Mouse (Mus musculus): ENCODE data around the gene Lcn4. TPM values are rescaled to one million over a fixed set of nuclear protein-coding genes. Genes with fewer than 3 reads are reported as not detected.

The Lcn4 gene
- polyA plus RNA-seq, 1 experiment from 2014 or later = not detected

DNA sequence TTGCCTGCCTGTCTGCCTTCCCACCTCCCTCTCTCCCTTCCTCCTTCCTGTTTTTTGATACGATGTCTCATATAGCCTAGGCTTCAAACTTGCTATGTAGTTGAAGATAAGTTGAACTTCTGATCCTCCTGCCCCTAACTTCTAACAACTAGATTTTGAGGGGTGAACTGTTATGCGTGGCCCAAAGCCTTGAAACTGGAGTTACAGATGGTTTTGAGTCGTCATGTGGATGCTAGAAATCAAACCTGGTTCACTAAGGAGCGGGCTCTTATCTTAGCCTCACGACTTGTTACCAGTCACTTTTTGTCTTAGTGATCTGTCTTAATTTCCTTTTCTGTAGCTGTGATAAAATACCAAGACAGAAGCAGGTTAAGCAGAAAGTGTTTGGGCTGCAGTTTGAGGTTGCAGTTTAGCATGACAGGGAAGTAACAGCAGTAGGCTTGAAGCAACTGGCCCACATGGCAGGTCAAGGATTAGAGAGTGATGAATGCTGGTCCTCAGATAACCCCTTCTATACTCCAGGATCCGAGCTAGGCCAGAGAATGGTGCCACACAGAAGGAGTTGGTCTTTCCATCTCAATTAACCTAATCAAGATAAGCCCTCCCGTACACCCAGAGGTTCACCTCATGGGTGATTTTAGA is 30.0 kb downstream of the Lcn4 start:
- H3K27ac ChIP-seq = peak overlapping the region; percentile 87

GRCm38 (mm10) chr2:26639838-26640830 is 30.9 kb downstream of the Lcn4 start:
- WGBS = 3% methylated on average over 49 of the region's 49 CpGs
- ATAC-seq (ENCODE audit: insufficient read depth, low FRiP score, low read depth) = peak; percentile 81
- H3K36me3 ChIP-seq = peaks cover 28% of the 10 kb centered on the region

More for the DNA sequence above, 30.0 kb downstream of the Lcn4 start:
- H3K27me3 ChIP-seq (replicated peaks) = no peaks in the 10 kb centered on the region
- H3K4me1 ChIP-seq = peaks cover 22% of the 10 kb centered on the region
- no peak for ATAC-seq (ENCODE audit: insufficient read depth, low FRiP score, low read depth)
- no peak overlapping the region for H3K9ac ChIP-seq
- no peak overlapping the region for H3K4me3 ChIP-seq (replicated peaks)
- 68% methylated on average over 7 of the region's 7 CpGs for WGBS
- no peaks in the 10 kb centered on the region for H3K9me3 ChIP-seq
- H3K36me3 ChIP-seq = peaks cover 18% of the 10 kb centered on the region; the same call in 1 of the 2 replicates
- H3K4me2 ChIP-seq = no peak overlapping the region

DNA sequence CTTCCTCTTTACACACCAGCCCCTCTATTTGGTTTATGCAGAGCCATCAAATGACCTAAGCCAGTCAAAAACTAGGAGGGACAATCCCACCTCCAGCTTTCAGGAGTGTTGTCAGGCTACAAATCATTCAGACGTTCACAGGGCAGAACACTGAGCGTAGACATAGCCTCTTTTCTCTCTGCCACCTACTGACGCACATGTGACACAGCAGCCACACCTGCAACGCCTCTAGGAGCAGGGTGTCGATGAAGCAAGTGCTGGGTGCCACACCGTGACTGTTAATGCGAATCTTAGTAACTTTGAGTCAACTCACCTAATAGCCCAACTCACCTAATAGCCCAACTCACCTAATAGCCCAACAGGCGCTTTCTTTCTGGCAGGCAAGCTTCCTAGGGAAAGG is 32.0 kb downstream of the Lcn4 start:
- WGBS = 1% methylated on average over 8 of the region's 8 CpGs

More at GRCm38 (mm10) chr2:26639838-26640830, 30.9 kb downstream of the Lcn4 start:
- H3K9me3 ChIP-seq = no peaks in the 10 kb centered on the region
- H3K4me3 ChIP-seq (replicated peaks) = peak overlapping the region; percentile 97
- H3K4me2 ChIP-seq = peak overlapping the region; percentile 80
- peak overlapping the region; percentile 97 for H3K9ac ChIP-seq
- H3K27ac ChIP-seq = peak overlapping the region; percentile 87
- peaks cover 27% of the 10 kb centered on the region for H3K4me1 ChIP-seq
- H3K27me3 ChIP-seq (replicated peaks) = no peaks in the 10 kb centered on the region

GRCm38 (mm10) chr2:26638572-26638971 is 32.5 kb downstream of the Lcn4 start:
- H3K9me3 ChIP-seq = no peaks in the 10 kb centered on the region
- H3K27ac ChIP-seq = no peak overlapping the region
- H3K4me2 ChIP-seq = peak overlapping the region; percentile 80
- ATAC-seq (ENCODE audit: insufficient read depth, low FRiP score, low read depth) = no peak
- H3K4me3 ChIP-seq (replicated peaks) = peak overlapping the region; percentile 97
- peaks cover 39% of the 10 kb centered on the region for H3K36me3 ChIP-seq
- no peaks in the 10 kb centered on the region for H3K27me3 ChIP-seq (replicated peaks)
- H3K4me1 ChIP-seq = peaks cover 27% of the 10 kb centered on the region
- H3K9ac ChIP-seq = peak overlapping the region; percentile 29; the same call in 1 of the 2 replicates
- 59% methylated on average over 5 of the region's 5 CpGs for WGBS

More for the DNA sequence above, 32.0 kb downstream of the Lcn4 start:
- ATAC-seq (ENCODE audit: insufficient read depth, low FRiP score, low read depth) = peak; percentile 50; the same call in 1 of the 2 replicates
- H3K4me3 ChIP-seq (replicated peaks) = peak overlapping the region; percentile 97
- H3K27ac ChIP-seq = 0 out of 2 replicates have a peak overlapping the region, but pooled peaks have one; percentile 35
- peak overlapping the region; percentile 29; the same call in 1 of the 2 replicates for H3K9ac ChIP-seq
- peaks cover 36% of the 10 kb centered on the region for H3K36me3 ChIP-seq
- H3K27me3 ChIP-seq (replicated peaks) = no peaks in the 10 kb centered on the region
- H3K4me1 ChIP-seq = peaks cover 27% of the 10 kb centered on the region
- H3K4me2 ChIP-seq = peak overlapping the region; percentile 80
- no peaks in the 10 kb centered on the region for H3K9me3 ChIP-seq

GRCm38 (mm10) chr2:26638039-26638438 is 33.0 kb downstream of the Lcn4 start:
- H3K4me1 ChIP-seq = peaks cover 27% of the 10 kb centered on the region
- peak overlapping the region; percentile 80 for H3K4me2 ChIP-seq
- peaks cover 39% of the 10 kb centered on the region for H3K36me3 ChIP-seq
- no peak overlapping the region for H3K27ac ChIP-seq
- H3K9me3 ChIP-seq = no peaks in the 10 kb centered on the region
- peak overlapping the region; percentile 10; the same call in 1 of the 2 replicates for H3K9ac ChIP-seq
- no peaks in the 10 kb centered on the region for H3K27me3 ChIP-seq (replicated peaks)
- ATAC-seq (ENCODE audit: insufficient read depth, low FRiP score, low read depth) = no peak
- WGBS = 76% methylated on average over 5 of the region's 5 CpGs
- peak overlapping the region; percentile 97; the same call in 1 of the 2 replicates for H3K4me3 ChIP-seq (replicated peaks)

DNA sequence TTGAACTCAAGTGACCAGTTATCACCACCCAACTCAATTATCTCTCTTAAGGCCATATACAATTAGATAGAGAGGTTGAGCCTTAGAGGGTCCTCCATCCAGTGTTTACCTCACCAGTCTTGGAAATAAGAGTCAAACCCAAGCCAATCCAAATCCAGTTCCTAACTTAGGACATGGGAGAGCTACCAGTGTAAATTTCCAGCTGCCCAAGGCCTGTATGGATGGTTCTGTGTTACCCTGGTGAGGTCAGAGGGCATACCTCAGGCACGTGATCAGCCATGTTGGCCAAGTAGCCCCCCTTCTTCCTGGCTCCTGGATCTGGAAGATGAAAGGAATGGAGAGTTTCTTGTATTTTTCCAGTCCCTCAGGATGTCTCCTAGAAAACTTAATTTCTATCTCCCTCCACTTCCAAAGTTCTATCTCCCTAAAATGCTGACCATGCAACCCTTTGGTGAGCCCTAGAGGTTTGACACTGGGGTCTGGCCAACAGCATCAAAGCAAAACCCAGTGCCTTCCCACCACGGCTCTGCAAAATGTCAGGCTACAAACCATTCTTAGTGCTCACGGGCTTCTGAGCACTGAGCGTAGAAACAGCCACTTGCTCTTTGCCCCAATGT is 33.7 kb downstream of the Lcn4 start:
- H3K4me1 ChIP-seq = peaks cover 27% of the 10 kb centered on the region
- no peaks in the 10 kb centered on the region for H3K9me3 ChIP-seq
- H3K4me3 ChIP-seq (replicated peaks) = no peak overlapping the region
- no peak overlapping the region for H3K27ac ChIP-seq
- no peaks in the 10 kb centered on the region for H3K27me3 ChIP-seq (replicated peaks)
- no peak overlapping the region for H3K4me2 ChIP-seq
- no peak overlapping the region for H3K9ac ChIP-seq
- WGBS = 74% methylated on average over 4 of the region's 4 CpGs
- peaks cover 39% of the 10 kb centered on the region for H3K36me3 ChIP-seq
- ATAC-seq (ENCODE audit: insufficient read depth, low FRiP score, low read depth) = no peak

- H3K27ac ChIP-seq = no peak overlapping the region
- H3K4me1 ChIP-seq = peaks cover 27% of the 10 kb centered on the region
- H3K9me3 ChIP-seq = no peaks in the 10 kb centered on the region
- no peaks in the 10 kb centered on the region for H3K27me3 ChIP-seq (replicated peaks)
- no peak overlapping the region for H3K9ac ChIP-seq
- H3K4me2 ChIP-seq = no peak overlapping the region
- H3K4me3 ChIP-seq (replicated peaks) = no peak overlapping the region
- peaks cover 39% of the 10 kb centered on the region for H3K36me3 ChIP-seq
- WGBS = 40% methylated on average over 2 of the region's 2 CpGs
- ATAC-seq (ENCODE audit: insufficient read depth, low FRiP score, low read depth) = no peak
These were observed 34.8 kb downstream of the Lcn4 start for GRCm38 (mm10) chr2:26636325-26636635.

DNA sequence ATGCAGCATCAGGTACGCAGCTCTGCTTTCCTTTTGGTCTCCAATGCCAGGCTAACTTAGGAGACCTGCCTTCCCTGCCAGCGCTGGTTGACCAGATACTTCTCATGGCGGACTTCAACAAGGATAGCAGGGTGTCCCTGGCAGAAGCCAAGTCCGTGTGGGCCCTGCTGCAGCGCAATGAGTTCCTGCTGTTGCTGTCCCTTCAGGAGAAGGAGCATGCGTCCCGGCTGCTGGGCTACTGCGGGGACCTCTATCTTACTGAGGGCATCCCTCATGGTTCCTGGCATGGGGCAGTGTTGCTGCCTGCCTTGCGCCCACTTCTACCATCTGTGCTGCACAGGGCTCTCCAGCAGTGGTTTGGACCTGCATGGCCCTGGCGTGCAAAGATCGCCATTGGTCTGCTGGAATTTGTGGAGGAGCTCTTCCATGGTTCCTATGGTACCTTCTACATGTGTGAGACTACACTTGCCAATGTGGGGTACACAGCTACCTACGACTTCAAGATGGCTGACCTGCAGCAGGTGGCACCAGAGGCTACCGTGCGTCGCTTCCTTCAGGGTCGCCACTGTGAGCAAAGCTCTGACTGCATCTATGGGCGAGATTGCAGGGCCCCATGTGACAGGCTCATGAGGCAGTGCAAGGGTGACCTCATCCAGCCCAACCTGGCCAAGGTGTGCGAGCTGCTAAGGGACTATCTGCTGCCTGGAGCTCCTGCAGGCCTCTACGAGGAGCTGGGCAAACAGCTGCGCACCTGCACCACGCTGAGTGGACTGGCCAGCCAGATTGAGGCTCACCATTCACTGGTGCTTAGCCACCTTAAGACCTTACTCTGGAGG is 35.4 kb downstream of the Lcn4 start:
- ATAC-seq (ENCODE audit: insufficient read depth, low FRiP score, low read depth) = no peak
- H3K4me3 ChIP-seq (replicated peaks) = no peak overlapping the region
- no peaks in the 10 kb centered on the region for H3K9me3 ChIP-seq
- WGBS = 69% methylated on average over 21 of the region's 21 CpGs
- peaks cover 27% of the 10 kb centered on the region for H3K4me1 ChIP-seq
- H3K27me3 ChIP-seq (replicated peaks) = no peaks in the 10 kb centered on the region
- peaks cover 39% of the 10 kb centered on the region for H3K36me3 ChIP-seq
- no peak overlapping the region for H3K27ac ChIP-seq
- no peak overlapping the region for H3K4me2 ChIP-seq
- H3K9ac ChIP-seq = no peak overlapping the region

DNA sequence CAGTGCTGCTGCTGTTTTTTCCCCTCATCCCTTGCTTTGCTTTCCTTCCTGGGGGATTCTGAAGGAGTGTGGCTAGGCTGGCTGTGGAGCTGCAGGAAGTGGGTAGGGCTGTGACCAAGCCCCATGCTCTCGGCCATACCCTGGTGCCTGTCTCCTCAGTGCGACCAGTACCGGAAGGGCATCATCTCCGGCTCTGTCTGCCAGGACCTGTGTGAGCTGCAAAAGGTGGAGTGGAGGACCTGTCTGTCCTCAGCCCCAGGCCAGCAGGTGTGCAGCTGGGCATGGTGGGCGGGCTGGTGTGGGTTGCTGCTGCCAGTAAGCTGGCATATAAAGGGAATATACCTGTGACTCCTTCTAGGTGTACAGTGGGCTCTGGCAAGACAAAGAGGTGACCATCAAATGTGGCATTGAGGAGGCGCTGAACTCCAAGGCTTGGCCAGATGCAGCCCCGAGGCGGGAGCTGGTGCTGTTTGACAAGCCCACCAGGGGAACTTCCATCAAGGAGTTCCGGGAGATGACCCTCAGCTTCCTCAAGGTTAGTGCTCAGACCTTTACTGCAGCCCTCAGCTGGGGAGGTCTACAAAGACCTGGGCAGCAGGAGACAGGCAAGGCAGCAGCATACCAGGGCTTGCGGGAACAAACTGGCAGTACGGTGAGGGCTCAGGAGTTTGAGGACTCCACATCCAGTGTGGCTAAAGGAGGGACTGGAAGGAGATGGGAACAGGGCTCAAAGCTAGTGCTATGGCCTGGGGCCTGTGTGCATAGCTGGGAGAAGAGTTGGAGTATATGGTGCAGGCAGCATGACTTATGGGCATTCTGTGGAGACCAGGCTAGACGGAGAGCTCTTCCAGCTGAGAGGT is 36.2 kb downstream of the Lcn4 start:
- Histone ChIP-seq H3K27ac (no peak overlapping the region), H3K9ac (no peak overlapping the region), H3K4me1 (peaks cover 23% of the 10 kb centered on the region), H3K36me3 (peaks cover 39% of the 10 kb centered on the region), H3K9me3 (no peaks in the 10 kb centered on the region), H3K4me3 (replicated peaks) (no peak overlapping the region), H3K27me3 (replicated peaks) (no peaks in the 10 kb centered on the region), H3K4me2 (no peak overlapping the region)
- 60% methylated on average over 12 of the region's 12 CpGs for WGBS
- no peak for ATAC-seq (ENCODE audit: insufficient read depth, low FRiP score, low read depth)

DNA sequence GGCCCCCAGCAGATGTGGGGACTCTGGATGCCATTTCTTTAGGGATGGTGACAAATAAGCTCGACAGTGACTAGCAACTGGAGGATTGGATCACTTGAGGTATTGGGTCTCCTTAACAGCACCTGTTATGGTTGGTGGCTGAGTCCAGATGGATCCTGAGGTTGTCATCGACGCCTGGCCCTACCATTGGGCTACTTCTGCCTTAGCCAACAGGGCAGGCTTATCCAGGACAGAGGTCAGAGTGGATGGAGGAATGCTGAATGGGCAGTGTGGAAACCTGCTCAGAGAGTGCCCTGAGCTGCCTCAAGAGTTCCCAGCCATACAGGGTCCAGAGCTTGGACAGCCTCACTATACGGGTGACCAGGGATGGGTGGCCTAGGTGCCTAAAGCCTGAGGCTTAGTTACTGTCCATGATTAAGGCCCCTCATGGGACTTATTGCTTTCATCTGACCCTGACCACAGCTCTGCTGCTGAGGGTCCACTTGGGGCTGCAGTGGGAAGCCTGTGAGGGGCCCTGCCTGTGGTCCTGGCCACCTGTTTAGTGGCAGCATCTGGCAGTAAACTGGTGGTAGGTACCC is 37.0 kb downstream of the Lcn4 start:
- H3K27ac ChIP-seq = no peak overlapping the region
- no peak overlapping the region for H3K4me2 ChIP-seq
- ATAC-seq (ENCODE audit: insufficient read depth, low FRiP score, low read depth) = no peak
- H3K4me1 ChIP-seq = peaks cover 28% of the 10 kb centered on the region
- 71% methylated on average over 4 of the region's 4 CpGs for WGBS
- no peaks in the 10 kb centered on the region for H3K27me3 ChIP-seq (replicated peaks)
- H3K9me3 ChIP-seq = no peaks in the 10 kb centered on the region
- peaks cover 39% of the 10 kb centered on the region for H3K36me3 ChIP-seq
- H3K9ac ChIP-seq = no peak overlapping the region
- H3K4me3 ChIP-seq (replicated peaks) = no peak overlapping the region
